Mouse (Mus musculus) midbrain, embryonic 10.5 days (tissue): ENCODE results near the gene Nr2f2. TPM values are rescaled to one million over a fixed set of nuclear protein-coding genes. Genes with fewer than 3 reads are reported as not detected.

Experiments
- DNase-seq: peaks from one replicate; pipeline ENCODE4 v3.0.0-alpha.2; 2017; ENCODE audit warnings: low spot score
- H3K27ac ChIP-seq: fragments of 300-500 bp; sonication (generic); replicated peaks from 2 replicates; pipeline ENCODE4 v1.5.1; 2016; ENCODE audit warnings: mild to moderate bottlenecking
- H3K27me3 ChIP-seq: fragments of 300-500 bp; sonication (generic); 2 replicates; pipeline ENCODE4 v1.6.1; 2016; ENCODE audit warnings: low read depth, mild to moderate bottlenecking; ENCODE audit not compliant: poor library complexity, severe bottlenecking
- H3K36me3 ChIP-seq: fragments of 300-500 bp; sonication (generic); 2 replicates; pipeline ENCODE4 v1.6.1; 2016; ENCODE audit warnings: mild to moderate bottlenecking, moderate library complexity
- H3K4me1 ChIP-seq: fragments of 300-500 bp; sonication (generic); 2 replicates; pipeline ENCODE4 v1.6.1; 2016
- H3K4me3 ChIP-seq: fragments of 300-500 bp; sonication (generic); 2 replicates; pipeline ENCODE4 v1.5.1; 2016; ENCODE audit warnings: mild to moderate bottlenecking, moderate library complexity
- H3K9me3 ChIP-seq: fragments of 300-500 bp; sonication (generic); replicated peaks from 2 replicates; pipeline ENCODE4 v1.6.1; 2016; ENCODE audit warnings: mild to moderate bottlenecking
- WGBS: fragments of 180-500 bp; shearing (Covaris S2); methylation state at CpG from one replicate; pipeline ENCODE4 v1.1.7; 2016; 5-methylcytosine and 5-hydroxymethylcytosine counted together
- polyA plus RNA-seq: library from polyadenylated mRNA; unstranded; fragments of >200 nt; fragmentation: Nextera tagmentation; extraction: Ambion mirVana; gene quantifications from 2 replicates; pipeline ENCODE4 v1.2.1, GENCODE M21; 2016

Nr2f2 gene
- polyA plus RNA-seq, 1 experiment from 2014 or later = 89.2 TPM

DNA sequence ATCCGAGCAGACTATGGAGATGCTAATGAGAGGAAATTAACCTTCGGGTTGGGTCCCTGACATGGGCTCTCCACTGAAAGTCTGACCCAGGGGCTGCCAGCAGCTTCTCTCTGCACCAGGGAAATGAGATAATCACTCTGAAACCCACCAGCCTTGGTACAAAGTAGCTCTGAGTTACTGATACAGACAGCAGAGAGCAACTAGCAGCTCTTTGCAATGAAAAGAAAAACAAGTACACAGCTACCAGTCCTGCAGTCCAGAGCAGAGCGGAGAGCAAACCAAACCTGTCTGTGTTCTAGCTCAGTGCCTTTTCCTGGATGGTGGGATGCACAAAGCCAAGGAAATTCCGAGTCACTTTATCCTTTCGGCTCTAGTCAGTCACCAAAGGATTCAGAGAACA lies 23.1 kb downstream of the Nr2f2 start:
- 8% methylated on average over 5 of the region's 5 CpGs for WGBS
- peak overlapping the region; percentile 99 for H3K27ac ChIP-seq
- H3K27me3 ChIP-seq = peaks cover 100% of the 10 kb centered on the region
- no peaks in the 10 kb centered on the region for H3K9me3 ChIP-seq
- no peaks in the 10 kb centered on the region for H3K36me3 ChIP-seq
- peaks cover 84% of the 10 kb centered on the region for H3K4me1 ChIP-seq
- peak overlapping the region; percentile 89 for H3K4me3 ChIP-seq
- peak; percentile 43 for DNase-seq

DNA sequence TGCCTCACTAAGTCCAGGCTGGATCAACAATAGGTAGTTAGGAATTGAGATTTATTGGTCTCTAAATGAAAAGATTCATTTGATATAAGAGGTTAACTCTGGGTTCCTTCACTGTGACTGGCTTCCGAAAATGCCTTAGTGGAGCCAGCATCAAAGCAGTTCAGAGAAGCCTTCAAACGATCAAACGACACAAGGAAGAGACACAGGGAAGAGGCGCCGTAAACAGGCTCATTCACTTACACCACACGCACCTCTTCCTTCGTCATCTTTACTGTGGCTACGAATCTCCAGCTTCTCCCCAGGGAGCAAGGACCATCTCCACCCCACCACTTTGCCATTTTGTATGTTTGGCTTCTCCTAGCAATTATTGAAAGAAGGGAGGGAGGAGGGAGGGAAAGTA lies 23.8 kb downstream of the Nr2f2 start:
- Histone ChIP-seq H3K27ac (peak overlapping the region; percentile 99), H3K27me3 (peaks cover 100% of the 10 kb centered on the region)

DNA sequence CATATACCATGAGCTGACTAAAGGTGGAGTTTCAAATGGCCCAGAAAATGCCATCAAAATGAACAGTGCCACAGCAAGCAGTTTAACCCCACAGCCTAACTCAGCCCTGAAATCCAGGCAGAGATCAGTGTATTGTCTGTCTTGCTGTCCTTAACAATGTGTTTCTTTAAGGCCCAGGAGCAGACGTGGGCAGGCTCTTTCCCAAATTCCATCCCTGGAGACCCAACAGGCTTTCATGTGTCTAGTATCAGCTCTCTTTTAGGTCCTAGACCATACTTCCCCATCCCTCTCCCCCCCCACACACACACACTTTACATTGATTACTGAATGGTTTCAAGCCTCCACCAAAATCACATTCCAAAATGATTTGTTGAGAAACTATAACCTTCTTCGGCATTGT lies 24.5 kb downstream of the Nr2f2 start:
- WGBS = 6% methylated on average over 2 of the region's 2 CpGs
- peak overlapping the region; percentile 99; the same call in 1 of the 2 replicates for H3K27ac ChIP-seq
- H3K36me3 ChIP-seq = no peaks in the 10 kb centered on the region
- H3K4me1 ChIP-seq = peaks cover 84% of the 10 kb centered on the region
- peak overlapping the region; percentile 16; the same call in 1 of the 2 replicates for H3K4me3 ChIP-seq
- no peaks in the 10 kb centered on the region for H3K9me3 ChIP-seq
- peak; percentile 25 for DNase-seq
- peaks cover 100% of the 10 kb centered on the region for H3K27me3 ChIP-seq

More for the DNA sequence above, 23.8 kb downstream of the Nr2f2 start:
- H3K9me3 ChIP-seq = no peaks in the 10 kb centered on the region
- peak; percentile 28 for DNase-seq
- H3K36me3 ChIP-seq = no peaks in the 10 kb centered on the region
- H3K4me3 ChIP-seq = peak overlapping the region; percentile 89
- WGBS = 6% methylated on average over 8 of the region's 8 CpGs
- peaks cover 84% of the 10 kb centered on the region for H3K4me1 ChIP-seq

DNA sequence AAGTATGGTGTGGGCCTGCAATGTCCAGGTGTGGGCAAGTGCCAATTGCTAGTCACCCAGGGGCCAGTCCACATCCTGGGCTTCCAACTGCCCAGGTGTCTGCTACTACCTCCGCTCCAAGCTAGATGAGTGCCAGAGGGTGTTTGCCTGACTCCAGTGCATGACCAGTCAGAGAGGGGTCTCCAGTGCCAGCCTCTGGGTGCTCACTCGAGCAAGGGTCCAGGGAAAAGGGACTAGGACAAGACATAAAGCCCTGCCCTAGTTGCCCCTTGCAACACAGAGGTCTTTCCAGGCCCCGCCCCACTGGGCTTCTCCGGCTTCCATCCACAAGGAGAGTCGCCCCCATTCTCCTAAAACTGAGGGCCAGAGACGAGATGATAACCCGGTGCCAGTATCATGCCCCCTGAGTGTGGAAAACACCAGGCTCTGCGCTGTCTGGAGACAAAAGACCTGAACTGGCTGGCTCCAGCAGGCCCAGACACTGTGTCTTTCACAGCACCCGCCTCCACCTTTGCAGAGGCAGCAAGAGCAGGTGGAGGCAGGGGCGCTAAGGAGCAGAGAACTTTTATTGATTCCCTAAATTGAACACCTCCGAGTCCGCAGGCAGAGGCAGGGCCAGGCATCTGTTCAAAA lies 26.4 kb downstream of the Nr2f2 start:
- H3K9me3 ChIP-seq = no peaks in the 10 kb centered on the region
- no peaks in the 10 kb centered on the region for H3K36me3 ChIP-seq
- peaks cover 100% of the 10 kb centered on the region for H3K27me3 ChIP-seq
- DNase-seq = peak; percentile 18
- H3K27ac ChIP-seq = peak overlapping the region; percentile 50
- peaks cover 66% of the 10 kb centered on the region for H3K4me1 ChIP-seq
- no peak overlapping the region for H3K4me3 ChIP-seq
- 21% methylated on average over 12 of the region's 12 CpGs for WGBS

DNA sequence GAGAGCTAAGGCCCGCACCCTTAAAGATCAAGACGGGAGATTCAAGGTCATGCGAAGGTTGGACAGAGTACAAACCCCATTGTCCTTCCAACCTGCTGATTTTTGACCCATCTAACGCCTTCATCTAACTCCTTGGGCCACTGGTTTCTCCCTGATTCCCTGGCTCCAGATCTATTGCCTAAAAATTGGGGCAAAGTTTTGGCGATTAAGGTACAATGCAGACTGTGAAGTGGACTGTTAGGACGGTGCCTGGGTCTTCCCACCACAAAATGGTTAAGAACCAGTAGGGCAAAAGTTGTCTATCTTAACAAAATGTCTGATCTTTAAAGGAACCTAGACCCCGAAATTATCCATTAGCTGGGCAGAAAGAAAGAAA lies 28.3 kb downstream of the Nr2f2 start:
- Histone ChIP-seq H3K4me1 (peaks cover 62% of the 10 kb centered on the region), H3K27ac (peak overlapping the region; percentile 93), H3K36me3 (no peaks in the 10 kb centered on the region), H3K4me3 (peak overlapping the region; percentile 60), H3K9me3 (no peaks in the 10 kb centered on the region), H3K27me3 (peaks cover 100% of the 10 kb centered on the region)
- 7% methylated on average over 7 of the region's 7 CpGs for WGBS
- DNase-seq = no peak

DNA sequence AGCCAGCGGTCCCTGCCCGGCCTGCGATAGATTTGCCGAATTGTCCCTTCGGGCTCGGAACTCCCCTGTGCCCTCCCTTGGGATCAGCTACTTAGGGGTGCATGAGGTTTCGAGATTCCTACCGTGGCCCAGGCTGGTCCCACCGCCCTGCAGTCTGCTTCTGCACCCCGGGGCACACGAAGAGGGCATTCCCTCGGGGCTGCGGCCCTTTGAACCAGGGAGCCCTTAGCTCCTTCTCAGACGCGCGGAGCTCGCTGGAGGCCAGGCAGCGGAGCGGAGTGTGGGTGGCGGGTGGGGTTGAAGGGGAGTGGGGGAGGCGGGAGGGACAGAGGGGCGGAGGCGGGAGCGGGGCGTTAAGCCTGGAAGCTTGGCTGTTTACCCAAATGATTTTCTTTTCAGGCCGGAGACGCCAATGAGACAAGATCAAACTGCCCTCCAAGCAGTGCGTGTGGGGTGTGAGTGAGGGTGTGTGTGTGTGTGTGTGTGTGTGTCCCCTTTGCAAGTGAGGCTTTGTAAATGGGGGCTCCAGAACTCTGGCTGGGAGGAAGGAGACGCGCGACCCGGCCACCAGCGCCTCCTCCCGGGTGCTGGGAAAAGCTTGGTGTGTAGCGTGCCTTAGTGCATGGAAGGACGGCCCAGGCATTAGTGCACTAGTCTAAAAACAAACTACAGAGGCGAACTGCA lies 28.8 kb downstream of the Nr2f2 start:
- peak; percentile 78 for DNase-seq
- under 1% methylated on average over 37 of the region's 37 CpGs for WGBS
- peaks cover 62% of the 10 kb centered on the region for H3K4me1 ChIP-seq
- H3K9me3 ChIP-seq = no peaks in the 10 kb centered on the region
- no peaks in the 10 kb centered on the region for H3K36me3 ChIP-seq
- peak overlapping the region; percentile 93 for H3K27ac ChIP-seq
- peaks cover 100% of the 10 kb centered on the region for H3K27me3 ChIP-seq
- H3K4me3 ChIP-seq = peak overlapping the region; percentile 60

DNA sequence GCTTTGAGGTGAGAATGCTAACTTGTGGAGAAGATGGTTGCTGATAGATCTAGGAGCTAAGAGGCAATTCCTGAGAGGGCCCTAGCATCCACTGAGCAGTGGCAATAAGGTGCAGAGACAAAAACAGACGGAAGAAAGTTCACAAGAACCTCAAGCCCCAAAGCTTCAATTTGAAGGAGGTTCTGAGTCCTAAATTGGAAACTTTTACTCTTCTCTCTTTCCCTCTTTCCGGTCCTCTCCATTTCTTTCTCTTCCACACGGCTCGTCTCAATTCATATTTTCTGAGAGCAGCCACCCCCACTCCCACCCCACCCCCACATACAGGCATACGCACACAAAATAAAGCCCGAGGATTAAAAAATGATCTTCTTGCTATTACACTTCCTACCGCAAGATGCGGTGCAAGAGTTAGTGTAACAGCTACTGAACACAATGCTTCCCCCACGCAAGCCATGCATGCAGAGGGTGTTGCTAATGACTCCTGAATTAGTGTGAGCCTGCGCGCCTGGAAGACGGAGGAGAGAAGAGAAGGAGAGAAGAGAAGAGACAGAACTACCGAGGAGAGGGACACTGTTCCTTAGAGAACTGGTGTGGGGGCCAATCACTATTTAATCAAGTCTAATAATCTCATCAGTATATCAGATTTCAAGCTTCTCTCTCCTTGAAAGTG lies 29.8 kb downstream of the Nr2f2 start:
- peaks cover 65% of the 10 kb centered on the region for H3K4me1 ChIP-seq
- H3K9me3 ChIP-seq = no peaks in the 10 kb centered on the region
- DNase-seq = peak; percentile 32
- peak overlapping the region; percentile 93 for H3K27ac ChIP-seq
- H3K4me3 ChIP-seq = peak overlapping the region; percentile 60
- 6% methylated on average over 13 of the region's 13 CpGs for WGBS
- H3K36me3 ChIP-seq = no peaks in the 10 kb centered on the region
- peaks cover 100% of the 10 kb centered on the region for H3K27me3 ChIP-seq

DNA sequence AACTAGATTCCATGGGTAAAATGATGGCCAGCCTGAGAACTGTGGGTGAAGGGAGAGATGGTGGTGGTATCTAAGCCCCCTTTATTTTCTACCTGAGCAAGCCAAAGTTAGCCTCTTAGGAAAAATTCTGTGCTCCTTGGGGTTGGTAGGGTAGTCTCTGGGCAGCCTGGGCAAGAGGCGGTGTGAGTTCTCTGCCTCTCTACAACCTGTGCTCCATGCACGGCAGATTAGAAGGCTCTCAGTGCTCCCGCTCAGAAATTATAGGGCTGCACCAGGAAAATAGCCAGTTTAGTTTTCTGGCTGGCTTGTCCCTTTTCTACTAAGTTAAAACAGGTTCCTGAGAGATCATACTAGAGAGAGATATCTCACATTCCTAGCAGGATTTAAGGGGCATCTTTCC lies 30.4 kb downstream of the Nr2f2 start:
- Histone ChIP-seq H3K4me1 (peaks cover 65% of the 10 kb centered on the region), H3K9me3 (no peaks in the 10 kb centered on the region), H3K36me3 (no peaks in the 10 kb centered on the region), H3K4me3 (peak overlapping the region; percentile 60), H3K27ac (peak overlapping the region; percentile 93), H3K27me3 (peaks cover 100% of the 10 kb centered on the region)
- 13% methylated on average over 3 of the region's 3 CpGs for WGBS
- DNase-seq = peak; percentile 27

DNA sequence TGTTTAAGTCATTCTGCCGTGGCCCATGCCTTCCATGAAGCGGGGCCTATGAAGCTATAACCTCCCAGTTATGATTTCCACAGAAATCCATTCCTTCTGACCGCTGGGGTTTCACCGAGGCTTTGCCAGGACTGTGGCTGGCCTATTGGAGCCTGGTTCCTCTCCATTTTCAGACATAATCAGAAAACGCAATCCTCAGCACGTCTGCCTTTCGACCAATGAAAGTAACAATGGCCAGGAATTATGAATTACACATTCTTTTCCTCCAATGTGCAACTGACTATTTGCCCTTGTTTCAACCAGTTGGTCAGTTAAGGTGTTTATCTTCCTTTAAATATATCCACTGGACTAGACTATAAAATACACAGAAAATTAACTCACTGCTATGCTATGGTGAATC lies 31.1 kb downstream of the Nr2f2 start:
- Histone ChIP-seq H3K27me3 (peaks cover 100% of the 10 kb centered on the region), H3K9me3 (no peaks in the 10 kb centered on the region), H3K4me3 (peak overlapping the region; percentile 60), H3K36me3 (no peaks in the 10 kb centered on the region), H3K27ac (peak overlapping the region; percentile 93), H3K4me1 (peaks cover 66% of the 10 kb centered on the region)
- WGBS = 10% methylated on average over 7 of the region's 7 CpGs
- no peak for DNase-seq

DNA sequence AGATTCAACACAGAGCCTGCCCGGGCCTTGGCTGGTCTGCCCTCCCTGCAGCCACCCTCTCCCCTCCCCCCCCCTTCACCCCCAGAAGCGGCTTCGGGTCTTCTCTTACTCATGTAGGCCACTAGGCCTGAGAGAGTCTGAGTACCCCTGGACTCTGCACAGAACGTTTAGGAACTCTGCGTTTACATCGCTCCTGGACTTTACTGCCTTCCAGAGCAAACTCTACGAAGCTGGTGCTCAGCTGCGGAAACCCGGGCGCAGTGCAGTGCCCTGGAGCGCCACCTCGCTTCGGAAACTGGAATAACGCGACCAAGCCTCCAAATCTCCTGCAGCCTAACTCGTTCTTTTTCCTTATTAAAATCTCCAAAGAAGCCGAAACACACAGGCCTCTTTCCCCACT lies 31.7 kb downstream of the Nr2f2 start:
- H3K4me1 ChIP-seq = peaks cover 66% of the 10 kb centered on the region
- H3K9me3 ChIP-seq = no peaks in the 10 kb centered on the region
- peaks cover 100% of the 10 kb centered on the region for H3K27me3 ChIP-seq
- H3K4me3 ChIP-seq = peak overlapping the region; percentile 60
- 1% methylated on average over 17 of the region's 17 CpGs for WGBS
- peak overlapping the region; percentile 93 for H3K27ac ChIP-seq
- peak; percentile 84 for DNase-seq
- no peaks in the 10 kb centered on the region for H3K36me3 ChIP-seq

DNA sequence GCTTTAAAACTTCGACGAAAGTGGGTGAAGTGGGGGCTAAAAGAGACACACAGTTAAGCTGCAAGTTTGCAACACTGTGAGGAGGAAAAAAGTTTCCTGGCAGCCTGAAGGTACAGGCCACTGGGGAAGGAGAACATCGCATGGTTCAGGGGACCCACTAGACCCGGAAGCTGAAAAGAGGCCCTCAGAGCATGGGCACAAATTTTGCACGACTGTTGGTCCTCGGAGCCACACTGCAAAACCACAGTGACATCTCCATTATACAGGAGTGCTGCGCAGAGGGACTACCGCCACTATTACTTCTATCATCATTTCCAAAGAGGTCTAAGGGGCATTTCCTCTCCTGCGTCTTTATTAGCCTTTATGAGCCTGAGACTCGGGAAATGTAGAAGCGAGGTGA lies 32.7 kb downstream of the Nr2f2 start:
- peak overlapping the region; percentile 60 for H3K4me3 ChIP-seq
- no peaks in the 10 kb centered on the region for H3K9me3 ChIP-seq
- H3K27ac ChIP-seq = peak overlapping the region; percentile 93
- H3K36me3 ChIP-seq = no peaks in the 10 kb centered on the region
- 3% methylated on average over 11 of the region's 11 CpGs for WGBS
- DNase-seq = peak; percentile 45
- peaks cover 100% of the 10 kb centered on the region for H3K27me3 ChIP-seq
- peaks cover 73% of the 10 kb centered on the region for H3K4me1 ChIP-seq

DNA sequence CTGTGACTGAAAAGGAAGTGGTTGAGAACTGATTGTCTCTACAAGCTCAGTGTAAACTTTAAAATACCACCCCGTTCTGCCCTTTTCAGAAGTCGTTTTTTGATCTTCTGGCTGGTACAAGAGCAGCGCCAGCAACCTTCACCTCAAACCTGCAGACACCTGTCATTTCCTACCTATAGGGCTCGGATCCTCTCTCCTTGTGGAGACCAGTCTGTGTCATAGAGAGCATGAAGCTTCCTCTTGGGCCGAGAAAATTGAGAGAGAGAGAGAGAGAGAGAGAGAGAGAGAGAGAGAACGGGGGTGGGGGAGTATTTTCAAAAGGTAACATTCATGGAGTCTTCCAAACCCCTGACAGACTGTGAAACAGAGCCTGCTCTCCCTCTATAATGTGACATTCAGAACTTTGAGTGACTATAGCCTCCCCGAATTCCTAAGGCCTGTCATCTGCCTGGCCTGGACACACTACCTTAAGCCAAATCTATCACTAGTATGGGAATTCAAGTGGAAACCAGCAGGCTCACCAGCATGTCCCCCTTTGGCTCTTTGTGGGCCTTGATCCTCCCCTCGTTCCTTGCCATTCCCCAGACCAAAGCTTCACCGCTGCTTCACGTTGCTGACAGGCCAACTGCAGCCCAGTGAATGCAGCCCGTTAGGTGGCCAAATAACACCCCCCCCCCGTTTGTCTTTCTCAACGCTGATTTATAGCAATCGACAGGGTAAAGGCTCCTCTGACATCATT lies 33.4 kb downstream of the Nr2f2 start:
- Histone ChIP-seq H3K36me3 (no peaks in the 10 kb centered on the region), H3K4me3 (peak overlapping the region; percentile 60), H3K4me1 (peaks cover 75% of the 10 kb centered on the region), H3K9me3 (no peaks in the 10 kb centered on the region), H3K27me3 (peaks cover 100% of the 10 kb centered on the region), H3K27ac (peak overlapping the region; percentile 93)
- DNase-seq = peak; percentile 46
- WGBS = 2% methylated on average over 14 of the region's 14 CpGs
